Mouse (Mus musculus) frontal cortex, postnatal 25 days (tissue): ENCODE results near the gene Phf19.

Source experiments
- DNase-seq, 2 experiments: peaks; one replicate each; pipeline ENCODE4 v3.0.0; 2022; ENCODE audit warnings: low spot score in 2 of 2

Gene Phf19

DNA sequence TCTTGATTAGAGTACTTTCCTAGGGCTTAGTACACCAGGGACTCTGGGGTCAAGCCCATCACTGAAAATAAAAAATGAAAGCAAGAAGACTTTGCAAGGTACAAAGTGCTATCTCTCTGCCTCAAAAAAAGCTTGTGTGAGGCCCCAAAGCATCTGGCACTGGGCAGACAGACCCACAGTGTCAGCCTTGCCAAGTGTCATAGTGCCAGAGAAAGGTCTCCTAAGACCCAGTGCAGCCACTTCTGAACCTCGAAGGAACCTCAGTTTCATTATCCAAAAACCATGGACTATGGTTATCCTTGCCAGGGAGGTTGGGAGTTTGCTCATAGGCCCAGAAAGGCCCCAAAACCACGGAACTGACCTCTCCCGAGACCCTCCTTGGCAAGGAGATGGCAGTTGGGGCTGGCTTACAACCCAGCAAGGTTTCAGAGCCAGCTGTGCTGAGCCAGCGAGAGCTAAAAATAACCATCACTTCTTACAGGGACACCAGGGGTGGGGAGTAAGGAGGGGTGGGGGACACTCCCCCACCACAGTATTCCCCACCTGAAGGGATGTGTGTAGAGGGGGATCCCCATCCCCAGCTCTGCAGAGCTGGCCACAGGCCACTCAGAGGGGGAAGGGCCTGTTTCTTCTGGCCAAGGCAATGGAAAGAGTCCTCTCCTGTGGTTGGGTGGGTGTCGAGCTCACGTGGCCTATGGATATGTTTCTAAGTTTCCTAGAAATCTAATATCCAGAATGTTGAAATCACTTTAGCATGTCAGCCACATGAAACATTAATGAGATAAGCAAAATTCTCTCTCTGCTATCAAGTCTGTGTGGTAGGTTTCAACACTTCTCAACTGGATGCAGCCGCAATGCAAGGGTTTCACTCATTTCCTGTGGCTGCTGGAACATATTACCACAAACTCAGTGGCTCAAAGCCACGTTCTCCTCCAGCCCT lies 24.7 kb upstream of the Phf19 start:
- DNase-seq = no peak

- no peak for DNase-seq
Observed at GRCm38 (mm10) chr2:34937460-34937859, 23.6 kb upstream of the Phf19 start.

DNA sequence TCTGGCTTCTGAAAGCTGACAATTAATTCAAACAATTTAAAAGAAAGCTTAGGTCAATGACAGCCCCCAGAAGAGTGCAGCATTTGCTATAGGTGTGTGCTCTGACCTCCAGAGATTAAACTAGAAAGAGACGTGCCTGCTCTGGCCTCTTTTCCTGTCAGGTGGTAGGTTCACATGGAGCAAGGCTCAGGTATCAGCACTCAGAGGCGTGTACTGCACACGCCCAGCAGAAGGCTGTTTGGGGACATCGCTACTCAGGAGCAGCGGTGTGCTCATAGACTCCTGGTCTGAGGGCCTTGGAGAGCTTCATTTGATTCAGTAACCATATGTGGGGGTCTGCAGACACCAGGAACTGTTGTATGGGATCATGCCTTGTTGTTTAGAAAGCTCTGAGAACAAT lies 13.5 kb upstream of the Phf19 start:
- no peak for DNase-seq

- DNase-seq = no peak
Observed at GRCm38 (mm10) chr2:34922729-34923128, 8.9 kb upstream of the Phf19 start.

DNA sequence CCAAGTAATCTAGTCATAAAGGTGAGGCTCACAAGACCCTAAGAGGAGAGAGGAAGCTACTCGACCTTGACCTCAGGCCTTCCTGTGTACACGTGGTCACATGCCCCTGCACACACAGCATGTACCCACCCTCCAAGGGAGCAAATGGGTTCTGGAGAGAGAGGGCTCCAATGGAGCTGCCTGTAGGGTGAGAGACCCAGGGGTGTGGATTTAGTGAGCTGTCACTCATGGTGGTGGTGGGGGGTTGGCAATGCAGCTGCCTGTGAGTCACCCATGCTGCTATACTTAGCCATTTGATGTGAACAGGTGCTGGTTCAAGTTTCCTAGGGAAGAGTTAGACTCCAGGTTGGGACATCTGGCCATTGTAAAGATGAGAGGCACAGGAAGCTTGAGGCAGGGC lies 6.3 kb upstream of the Phf19 start:
- no peak for DNase-seq

GRCm38 (mm10) chr2:34915103-34915502 lies 1.3 kb upstream of the Phf19 start:
- DNase-seq = no peak

DNA sequence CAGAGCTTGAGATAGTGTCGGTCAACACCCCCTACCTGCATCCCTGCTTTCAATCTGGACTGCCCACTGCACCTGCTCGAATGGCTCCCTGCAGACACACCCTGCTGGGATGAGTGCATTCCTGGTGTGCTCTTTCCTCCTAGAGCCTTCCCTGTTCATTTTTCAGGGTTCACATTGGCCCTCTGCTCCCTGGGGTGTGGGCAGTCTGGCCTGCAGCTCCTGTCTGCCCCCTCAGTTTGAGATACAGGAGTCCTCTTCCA lies 927 bp upstream of the Phf19 start:
- DNase-seq = no peak

DNA sequence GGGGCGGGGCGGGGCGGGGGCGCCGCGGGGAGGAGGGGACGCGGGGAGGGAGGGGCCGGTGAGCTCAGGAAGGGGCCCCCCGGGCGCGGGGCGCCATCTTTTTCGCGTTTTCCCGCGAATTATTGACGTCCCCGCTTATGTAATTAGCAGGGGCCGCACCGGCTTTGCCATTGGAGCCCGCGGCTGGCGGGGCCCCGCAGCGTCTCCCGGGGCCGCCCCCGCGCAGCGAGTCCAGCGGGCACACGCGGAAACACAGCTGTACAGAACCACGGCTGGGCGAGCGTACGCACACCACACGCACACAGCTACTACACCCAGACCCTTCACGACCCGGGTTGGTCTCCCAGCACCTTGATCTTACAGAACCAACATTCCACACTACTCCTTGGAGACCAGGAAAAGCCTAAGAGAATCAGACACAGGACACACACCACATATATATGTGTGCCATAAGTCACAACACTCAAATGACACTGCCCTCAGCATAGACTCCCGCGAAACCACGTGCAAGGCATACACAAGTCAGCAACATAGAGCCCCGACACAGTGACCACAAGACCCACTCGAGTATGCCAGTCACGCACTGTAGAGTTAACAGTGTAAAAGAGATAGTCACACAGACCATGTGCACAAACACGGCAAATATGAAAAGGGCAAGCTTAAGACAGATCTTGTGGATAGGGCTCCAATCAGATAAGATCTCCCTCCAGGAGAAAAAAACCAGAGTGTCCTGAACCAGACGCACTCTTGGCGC lies 420 bp upstream of the Phf19 start:
- DNase-seq = no peak

DNA sequence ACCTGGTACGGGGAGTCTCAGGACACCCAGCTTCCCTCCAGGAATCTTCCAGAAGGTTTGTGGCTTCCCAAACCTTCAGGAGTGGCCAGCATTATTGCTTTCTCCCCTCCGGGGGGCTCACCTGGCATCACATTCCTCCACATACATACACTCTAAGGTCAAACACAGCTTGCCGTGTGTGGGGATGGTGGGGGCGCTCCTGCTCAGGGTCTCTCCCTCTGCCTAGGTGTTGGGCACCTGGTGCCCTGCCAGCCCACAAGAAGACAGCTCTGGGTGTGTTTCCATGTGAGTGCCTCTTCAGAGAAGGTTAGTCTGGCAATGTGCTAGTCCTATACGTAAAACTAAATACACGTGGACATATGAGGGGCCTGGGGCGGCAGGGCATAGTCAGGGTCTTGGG lies 1.2 kb downstream of the Phf19 start:
- DNase-seq = no peak

- no peak for DNase-seq
Observed at GRCm38 (mm10) chr2:34911871-34912270, 2.0 kb downstream of the Phf19 start.

DNA sequence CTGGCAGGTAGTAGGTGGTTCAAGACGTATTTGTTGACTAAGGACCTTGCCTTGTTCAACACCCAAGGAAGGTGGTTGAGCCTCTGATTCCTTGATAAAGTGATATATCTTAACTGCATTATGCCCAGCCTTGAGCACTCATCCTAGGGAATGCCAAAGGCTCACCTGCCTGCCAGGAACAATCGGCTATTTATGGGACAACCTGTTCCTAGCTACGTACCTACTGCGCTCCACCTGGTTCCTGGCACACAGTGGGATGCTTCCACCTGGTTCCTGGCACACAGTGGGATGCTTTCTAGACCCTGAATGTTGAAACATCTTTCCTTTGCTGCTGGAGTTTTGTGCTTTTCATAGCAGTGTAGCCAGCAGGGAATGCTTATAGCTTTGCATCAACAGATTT lies 4.1 kb downstream of the Phf19 start:
- DNase-seq = no peak

DNA sequence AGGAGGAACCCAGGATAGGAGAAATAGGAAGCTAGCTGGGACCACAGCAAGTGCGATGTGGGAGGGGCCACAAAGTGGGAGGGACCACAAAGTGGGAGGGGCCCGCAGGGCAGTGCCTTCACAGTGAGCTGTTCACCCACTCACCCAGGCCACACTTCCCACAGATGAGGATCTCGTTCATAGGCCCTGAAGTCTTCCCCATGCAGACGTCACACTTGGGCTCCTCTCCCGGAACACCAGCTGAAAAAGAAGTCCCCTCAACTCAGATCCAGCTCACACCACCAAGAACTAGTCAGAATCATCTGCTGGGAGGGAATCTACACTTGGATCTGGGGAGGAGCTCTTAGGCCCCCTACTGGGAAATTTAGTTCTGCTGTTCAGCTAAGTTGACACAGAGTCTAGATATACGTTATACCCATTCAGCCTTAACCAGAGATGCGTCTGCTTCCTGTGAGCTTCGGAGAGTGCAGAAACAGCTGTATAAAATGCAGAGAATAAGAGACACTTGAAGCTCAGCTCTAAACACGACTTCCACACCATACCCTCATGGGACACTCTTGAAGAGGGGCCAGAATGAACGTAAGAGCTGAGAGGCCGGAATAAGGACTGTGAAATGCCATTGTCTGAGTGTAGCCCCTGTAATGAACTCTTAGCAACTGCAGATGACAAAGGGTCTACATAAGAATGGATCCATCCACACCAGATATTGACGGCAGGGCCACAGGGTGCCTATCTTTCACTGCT lies 6.8 kb downstream of the Phf19 start:
- DNase-seq = no peak

DNA sequence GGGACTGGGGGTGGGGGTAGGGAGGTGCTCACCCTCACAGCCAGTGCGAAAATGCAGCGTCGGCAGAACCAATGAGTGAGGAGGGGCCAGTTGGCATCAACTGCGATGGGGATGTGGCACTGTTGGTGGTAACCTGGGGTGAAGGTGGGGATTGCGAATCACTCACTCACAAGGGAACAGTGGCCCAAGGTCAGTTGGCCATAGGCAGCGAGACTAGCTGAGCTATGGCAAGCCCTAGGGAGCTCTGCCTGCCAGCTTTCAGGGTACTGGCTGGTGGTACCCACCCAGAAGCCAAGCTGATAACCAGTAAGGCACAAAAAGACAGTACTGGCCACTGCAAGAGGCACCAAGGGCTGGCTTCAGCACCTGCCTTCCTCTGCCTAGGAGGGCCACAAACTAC lies 7.4 kb downstream of the Phf19 start:
- DNase-seq = no peak

GRCm38 (mm10) chr2:34904849-34905542 lies 8.8 kb downstream of the Phf19 start:
- peak; percentile 91 to 95 for DNase-seq

- no peak for DNase-seq
Observed at GRCm38 (mm10) chr2:34903652-34904405, 10.0 kb downstream of the Phf19 start.

- no peak for DNase-seq
Observed at GRCm38 (mm10) chr2:34903191-34903590, 10.6 kb downstream of the Phf19 start.

DNA sequence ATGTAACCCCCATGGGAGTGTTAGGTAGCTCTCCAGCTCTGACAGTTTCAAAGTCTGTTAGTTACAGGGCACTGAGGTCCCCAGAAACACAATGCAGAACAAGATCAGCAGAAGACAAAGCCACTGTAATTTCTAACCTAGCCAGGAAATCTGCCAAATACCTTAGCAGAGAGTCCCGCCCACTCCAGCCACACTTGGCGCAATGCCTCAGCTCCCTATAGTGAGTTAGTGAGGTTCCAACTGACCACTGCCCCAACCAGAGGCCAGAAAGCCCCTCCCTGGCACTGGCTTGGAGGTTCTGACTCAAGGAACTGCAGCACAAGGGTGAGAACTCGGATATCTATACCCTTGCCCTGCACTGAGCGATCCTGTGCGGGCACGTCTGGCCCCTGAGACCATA lies 11.1 kb downstream of the Phf19 start:
- no peak for DNase-seq

DNA sequence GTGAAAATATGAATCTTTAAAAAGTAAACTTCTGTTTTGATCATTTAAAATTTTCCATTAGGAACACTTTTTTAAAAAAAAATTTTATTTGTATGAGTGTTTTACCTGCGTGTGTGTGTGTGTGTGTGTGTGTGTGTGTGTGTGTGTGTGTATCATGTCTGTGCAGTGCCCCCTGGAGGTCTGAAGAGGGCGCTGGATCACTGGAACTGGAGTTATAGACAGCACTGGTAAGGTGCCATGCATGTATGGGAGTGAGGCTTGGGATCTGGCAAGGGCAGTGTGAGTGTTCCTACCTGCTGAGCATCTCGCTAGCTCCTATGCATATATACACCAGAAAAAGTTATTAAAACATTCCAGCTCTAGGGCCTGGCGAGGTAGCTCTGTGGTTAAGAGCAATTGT lies 12.1 kb downstream of the Phf19 start:
- DNase-seq = no peak

DNA sequence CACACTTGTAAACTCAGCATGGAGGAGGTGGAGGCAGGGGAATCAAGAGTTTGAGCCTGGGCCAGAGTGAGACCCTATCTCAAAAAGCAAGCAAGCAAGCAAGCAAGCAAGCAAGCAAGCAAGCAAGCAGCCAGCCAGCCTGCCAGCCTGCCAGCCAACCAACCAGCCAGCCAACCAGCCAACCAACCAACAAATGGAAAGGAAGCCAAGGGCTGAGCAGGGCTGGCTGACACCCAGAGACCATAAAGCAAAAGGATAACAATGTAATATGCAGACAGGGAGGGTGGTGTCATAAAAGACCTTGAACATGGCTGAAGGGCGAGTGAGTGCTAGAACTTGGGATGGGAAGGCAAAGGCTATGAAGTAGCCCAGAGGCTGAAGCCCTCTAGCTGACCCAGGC lies 13.4 kb downstream of the Phf19 start:
- DNase-seq = no peak

GRCm38 (mm10) chr2:34899682-34900081 lies 14.1 kb downstream of the Phf19 start:
- DNase-seq = no peak

DNA sequence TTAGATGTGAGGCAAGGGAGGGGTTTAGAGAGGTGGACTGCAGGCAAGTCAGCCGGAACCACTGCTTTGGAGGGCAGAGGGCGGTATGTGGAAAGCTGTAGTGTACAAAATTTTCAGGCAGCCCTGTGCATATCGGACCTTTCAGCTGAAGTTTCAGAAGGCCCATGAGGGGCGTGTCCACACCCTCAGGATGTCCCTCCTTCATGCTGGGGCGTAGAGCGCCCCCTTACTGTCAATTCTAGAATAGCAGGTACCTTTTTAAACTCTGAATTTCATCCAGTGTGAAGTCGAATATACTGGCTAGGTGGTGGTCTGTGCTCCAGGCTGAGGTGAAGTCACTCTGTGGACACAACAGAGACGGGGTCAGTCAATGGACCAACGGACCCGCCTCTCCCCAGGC lies 16.0 kb downstream of the Phf19 start:
- DNase-seq = no peak
